Mouse (Mus musculus): ENCODE results near the gene Sectm1a. TPM values are rescaled to one million over a fixed set of nuclear protein-coding genes. Genes with fewer than 3 reads are reported as not detected.
"Not testable (repeated sequence)": the region's sequence is repeated elsewhere in the genome, so short reads cannot be mapped to it uniquely, and the experiment has no call there.

The Sectm1a gene
- polyA plus RNA-seq, 1 experiment from 2014 or later = not detected

GRCm38 (mm10) chr11:121056536-121057236, 24.3 kb downstream of the Sectm1a start:
- no peak overlapping the region for H3K4me3 ChIP-seq
- DNase-seq (ENCODE audit: low spot score) = no peak
- no peaks in the 10 kb centered on the region for H3K36me3 ChIP-seq
- H3K4me1 ChIP-seq = peaks cover 8% of the 10 kb centered on the region
- WGBS = 55% methylated on average over 7 of the region's 7 CpGs
- no peak overlapping the region for H3K27ac ChIP-seq
- H3K27me3 ChIP-seq (ENCODE audit: insufficient read depth, poor library complexity, severe bottlenecking) = peaks cover 16% of the 10 kb centered on the region
- H3K9me3 ChIP-seq = no peaks in the 10 kb centered on the region

GRCm38 (mm10) chr11:121053536-121053935, 27.5 kb downstream of the Sectm1a start:
- no peaks in the 10 kb centered on the region for H3K36me3 ChIP-seq
- peaks cover 8% of the 10 kb centered on the region for H3K4me1 ChIP-seq
- WGBS = 11% methylated on average over 8 of the region's 8 CpGs
- no peak overlapping the region for H3K4me3 ChIP-seq
- peak; percentile 90 for DNase-seq (ENCODE audit: low spot score)
- no peak overlapping the region for H3K27ac ChIP-seq
- H3K27me3 ChIP-seq (ENCODE audit: insufficient read depth, poor library complexity, severe bottlenecking) = peaks cover 16% of the 10 kb centered on the region
- H3K9me3 ChIP-seq = no peaks in the 10 kb centered on the region

- Histone ChIP-seq H3K4me3 (no peak overlapping the region), H3K4me1 (peaks cover 8% of the 10 kb centered on the region), H3K27ac (no peak overlapping the region), H3K27me3 (ENCODE audit: insufficient read depth, poor library complexity, severe bottlenecking) (peaks cover 16% of the 10 kb centered on the region), H3K36me3 (no peaks in the 10 kb centered on the region), H3K9me3 (no peaks in the 10 kb centered on the region)
- 66% methylated on average over 4 of the region's 4 CpGs for WGBS
- no peak for DNase-seq (ENCODE audit: low spot score)
These were observed 28.6 kb downstream of the Sectm1a start for GRCm38 (mm10) chr11:121052387-121052786.

DNA sequence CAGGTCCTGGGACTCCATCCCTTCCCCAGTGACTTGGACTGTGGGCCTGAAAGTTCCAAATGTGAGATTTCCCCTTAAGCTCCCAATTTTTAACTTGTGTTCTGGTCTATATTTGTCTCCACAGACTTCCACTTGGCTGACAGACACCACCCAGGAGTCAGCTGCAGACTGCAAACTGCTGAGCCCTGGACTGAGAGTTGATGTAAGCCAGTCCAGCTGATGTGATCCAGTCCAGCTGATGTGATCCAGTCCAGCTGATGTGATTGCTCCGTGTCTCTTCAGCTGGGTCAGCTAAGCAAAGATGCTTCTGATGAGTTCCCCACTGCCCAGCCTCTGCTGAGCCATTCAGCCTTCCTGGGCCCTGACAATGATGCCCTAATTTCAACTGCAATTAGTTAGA, 29.2 kb downstream of the Sectm1a start:
- Histone ChIP-seq H3K36me3 (no peaks in the 10 kb centered on the region), H3K4me1 (peaks cover 6% of the 10 kb centered on the region), H3K27ac (no peak overlapping the region), H3K27me3 (ENCODE audit: insufficient read depth, poor library complexity, severe bottlenecking) (peaks cover 16% of the 10 kb centered on the region), H3K9me3 (no peaks in the 10 kb centered on the region), H3K4me3 (no peak overlapping the region)
- no peak for DNase-seq (ENCODE audit: low spot score)
- WGBS = 32% methylated on average over 1 of the region's 1 CpGs

DNA sequence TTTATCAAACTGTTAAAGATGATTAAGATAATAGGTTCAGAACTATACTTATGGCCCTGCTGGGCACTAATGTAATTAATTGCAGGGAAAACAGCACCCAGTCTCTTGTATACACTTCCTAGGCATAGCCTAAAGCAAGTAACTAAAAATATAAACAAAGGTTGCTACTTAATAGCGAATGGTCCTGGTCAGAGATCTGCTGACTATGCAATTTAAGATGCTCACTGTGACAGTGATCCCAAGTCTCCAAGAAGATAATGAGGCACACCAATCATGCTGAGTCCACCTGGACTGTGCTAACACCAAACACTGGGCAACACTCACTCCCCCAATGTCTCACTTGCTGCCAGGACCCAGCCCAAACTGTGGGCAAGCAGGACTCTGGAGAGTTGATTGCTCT, 31.2 kb downstream of the Sectm1a start:
- Histone ChIP-seq H3K36me3 (no peaks in the 10 kb centered on the region), H3K4me3 (no peak overlapping the region), H3K27ac (no peak overlapping the region), H3K4me1 (0 out of 2 replicates have a peak, but pooled peaks cover under 1% of the 10 kb centered on the region), H3K9me3 (no peaks in the 10 kb centered on the region), H3K27me3 (ENCODE audit: insufficient read depth, poor library complexity, severe bottlenecking) (peaks cover 14% of the 10 kb centered on the region)
- no peak for DNase-seq (ENCODE audit: low spot score)
- WGBS = 80% methylated on average over 1 of the region's 1 CpGs

GRCm38 (mm10) chr11:121047826-121048399, 33.1 kb downstream of the Sectm1a start:
- Histone ChIP-seq H3K4me3 (no peak overlapping the region), H3K4me1 (0 out of 2 replicates have a peak, but pooled peaks cover 5% of the 10 kb centered on the region), H3K36me3 (no peaks in the 10 kb centered on the region), H3K9me3 (no peaks in the 10 kb centered on the region), H3K27me3 (ENCODE audit: insufficient read depth, poor library complexity, severe bottlenecking) (peaks cover 10% of the 10 kb centered on the region; the same call in 1 of the 2 replicates), H3K27ac (no peak overlapping the region)
- no peak for DNase-seq (ENCODE audit: low spot score)
- WGBS = 52% methylated on average over 2 of the region's 2 CpGs

GRCm38 (mm10) chr11:121045286-121045685, 35.7 kb downstream of the Sectm1a start:
- no peak overlapping the region for H3K4me3 ChIP-seq
- H3K27me3 ChIP-seq (ENCODE audit: insufficient read depth, poor library complexity, severe bottlenecking) = peaks cover 10% of the 10 kb centered on the region; the same call in 1 of the 2 replicates
- 73% methylated on average over 1 of the region's 1 CpGs for WGBS
- H3K4me1 ChIP-seq = 0 out of 2 replicates have a peak, but pooled peaks cover 5% of the 10 kb centered on the region
- DNase-seq (ENCODE audit: low spot score) = no peak
- H3K9me3 ChIP-seq = no peaks in the 10 kb centered on the region
- no peak overlapping the region for H3K27ac ChIP-seq
- H3K36me3 ChIP-seq = no peaks in the 10 kb centered on the region

DNA sequence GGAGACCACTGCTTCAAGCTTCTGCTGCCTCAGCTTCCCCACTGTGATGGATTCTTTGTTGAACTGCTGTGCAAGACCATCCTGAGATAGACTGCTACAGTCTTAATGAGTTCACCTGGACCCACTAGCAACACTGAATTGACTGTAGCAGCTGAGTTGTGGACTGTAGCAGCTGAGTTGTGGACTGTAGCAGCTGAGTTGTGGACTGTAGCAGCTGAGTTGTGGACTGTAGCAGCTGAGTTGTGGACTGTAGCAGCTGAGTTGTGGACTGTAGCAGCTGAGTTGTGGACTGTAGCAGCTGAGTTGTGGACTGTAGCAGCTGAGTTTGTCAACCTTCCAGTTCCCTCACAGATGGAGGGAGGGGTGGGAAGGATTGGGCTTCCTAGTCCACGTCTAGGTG, 38.0 kb downstream of the Sectm1a start:
- not testable (repeated sequence) for DNase-seq (ENCODE audit: low spot score); H3K4me3 ChIP-seq; H3K9me3 ChIP-seq; H3K36me3 ChIP-seq; H3K4me1 ChIP-seq; H3K27ac ChIP-seq
- H3K27me3 ChIP-seq (ENCODE audit: insufficient read depth, poor library complexity, severe bottlenecking) = peaks cover 23% of the 10 kb centered on the region; the same call in 1 of the 2 replicates
- 45% methylated on average over 1 of the region's 1 CpGs for WGBS

- peaks cover 28% of the 10 kb centered on the region; the same call in 1 of the 2 replicates for H3K27me3 ChIP-seq (ENCODE audit: insufficient read depth, poor library complexity, severe bottlenecking)
- H3K27ac ChIP-seq = no peak overlapping the region
- H3K9me3 ChIP-seq = no peaks in the 10 kb centered on the region
- 0 out of 2 replicates have a peak, but pooled peaks cover 5% of the 10 kb centered on the region for H3K4me1 ChIP-seq
- DNase-seq (ENCODE audit: low spot score) = no peak
- no peak overlapping the region for H3K4me3 ChIP-seq
- WGBS = 75% methylated on average over 4 of the region's 4 CpGs
- H3K36me3 ChIP-seq = no peaks in the 10 kb centered on the region
These were observed 38.5 kb downstream of the Sectm1a start for GRCm38 (mm10) chr11:121042480-121042879.

DNA sequence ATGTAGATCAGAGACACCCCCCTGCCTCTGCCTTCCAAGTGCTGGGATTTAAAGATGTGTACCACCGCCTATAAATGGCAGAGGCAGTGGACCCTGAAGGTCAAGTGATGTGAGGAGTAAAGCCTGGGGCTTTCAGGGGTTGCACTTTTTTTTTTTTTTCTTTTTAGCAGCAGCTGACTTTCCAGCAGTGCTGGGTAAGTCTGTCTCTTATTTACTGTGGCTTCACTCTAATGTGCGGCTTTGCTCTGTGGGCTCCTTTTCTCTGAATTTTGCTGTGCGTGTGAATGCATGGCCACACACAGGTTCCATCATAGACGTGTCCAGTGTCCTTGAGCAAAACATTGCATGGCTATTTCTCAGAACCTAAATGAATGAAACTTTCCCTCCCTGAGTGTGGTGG, 39.4 kb downstream of the Sectm1a start:
- peaks cover 37% of the 10 kb centered on the region for H3K27me3 ChIP-seq (ENCODE audit: insufficient read depth, poor library complexity, severe bottlenecking)
- no peak for DNase-seq (ENCODE audit: low spot score)
- H3K36me3 ChIP-seq = no peaks in the 10 kb centered on the region
- no peak overlapping the region for H3K4me3 ChIP-seq
- 64% methylated on average over 4 of the region's 4 CpGs for WGBS
- no peaks in the 10 kb centered on the region for H3K9me3 ChIP-seq
- no peak overlapping the region for H3K27ac ChIP-seq
- H3K4me1 ChIP-seq = 0 out of 2 replicates have a peak, but pooled peaks cover 5% of the 10 kb centered on the region

DNA sequence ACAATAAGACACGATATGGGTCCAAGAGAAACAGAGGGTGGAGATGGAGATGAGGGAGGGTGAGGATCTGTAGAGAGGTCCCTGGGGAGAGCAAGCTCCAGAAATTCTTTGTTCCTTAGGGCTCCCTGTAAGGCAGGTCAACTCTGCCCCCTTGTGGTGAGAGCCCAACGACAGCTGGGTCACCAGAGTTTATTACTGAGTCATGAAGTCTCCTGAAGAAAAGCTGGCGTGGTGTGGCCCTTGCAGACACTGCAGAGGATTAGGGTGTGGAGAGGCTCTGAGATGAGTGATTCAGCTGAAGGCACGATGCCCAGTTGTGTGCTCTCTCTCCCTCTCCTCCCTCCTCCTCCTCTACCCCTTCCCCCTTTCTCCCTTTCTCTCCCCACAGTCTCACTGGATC, 39.8 kb downstream of the Sectm1a start:
- peak; percentile 86 for DNase-seq (ENCODE audit: low spot score)
- no peaks in the 10 kb centered on the region for H3K9me3 ChIP-seq
- 6% methylated on average over 4 of the region's 4 CpGs for WGBS
- H3K27me3 ChIP-seq (ENCODE audit: insufficient read depth, poor library complexity, severe bottlenecking) = peaks cover 41% of the 10 kb centered on the region
- H3K4me3 ChIP-seq = no peak overlapping the region
- H3K36me3 ChIP-seq = no peaks in the 10 kb centered on the region
- H3K27ac ChIP-seq = no peak overlapping the region
- H3K4me1 ChIP-seq = 0 out of 2 replicates have a peak, but pooled peaks cover 5% of the 10 kb centered on the region

- Histone ChIP-seq H3K4me3 (no peak within 1 kb of the TSS), H3K4me1 (no peaks in the 10 kb centered on the region), H3K27ac (no peak within 1 kb of the TSS), H3K27me3 (ENCODE audit: insufficient read depth, poor library complexity, severe bottlenecking) (peaks cover 42% of the 10 kb centered on the region), H3K9me3 (no peaks in the 10 kb centered on the region), H3K36me3 (no peaks in the 10 kb centered on the region)
- WGBS = 63% methylated on average over 5 of the region's 5 CpGs
- no peak for DNase-seq (ENCODE audit: low spot score)
These were observed 41.7 kb downstream of the Sectm1a start, which contains the start of gene Cd7 for GRCm38 (mm10) chr11:121039302-121039701. Cd7 (minus strand) TSS chr11:121039418.

All from heart, embryonic 10.5 days (tissue).